Mouse (Mus musculus): ENCODE data around the gene Sf3a3. TPM values are rescaled to one million over a fixed set of nuclear protein-coding genes. Genes with fewer than 3 reads are reported as not detected.

Gene Sf3a3
- total and polyA plus RNA-seq, 3 experiments: 53.7 to 172 (median 106) TPM

Other genes with a start within 250 kb of the Sf3a3 start
- not detected in 2 replicates for gene 3100002H09Rik, start 104.0 kb upstream of the Sf3a3 start, total RNA-seq (2014; fragmentation: Nextera tagmentation)
- gene 3100002H09Rik, start 104.0 kb upstream of the Sf3a3 start, total RNA-seq (2017): 0.27 TPM in 1 of 2 replicates, not detected in the other
- not detected in 2 replicates for gene 3100002H09Rik, start 104.0 kb upstream of the Sf3a3 start, polyA plus RNA-seq (2012)
- not detected in 2 replicates for gene Pou3f1, start 58.0 kb upstream of the Sf3a3 start, total RNA-seq (2014; fragmentation: Nextera tagmentation)
- gene Pou3f1, start 58.0 kb upstream of the Sf3a3 start, total RNA-seq (2017): 0.05 TPM in 1 of 2 replicates, not detected in the other
- gene Pou3f1, start 58.0 kb upstream of the Sf3a3 start, polyA plus RNA-seq (2012): not detected in 2 replicates
- 80.4 and 94.2 TPM in 2 replicates for gene Utp11, start 21.2 kb upstream of the Sf3a3 start, total RNA-seq (2014; fragmentation: Nextera tagmentation)
- 69.2 and 94.3 TPM in 2 replicates for gene Utp11, start 21.2 kb upstream of the Sf3a3 start, total RNA-seq (2017)
- gene Utp11, start 21.2 kb upstream of the Sf3a3 start, polyA plus RNA-seq (2012): 12.6 and 16.7 TPM in 2 replicates
- 22.9 and 29.7 TPM in 2 replicates for gene Fhl3, start 14.1 kb upstream of the Sf3a3 start, total RNA-seq (2014; fragmentation: Nextera tagmentation)
- gene Fhl3, start 14.1 kb upstream of the Sf3a3 start, total RNA-seq (2017): 13.5 and 15.2 TPM in 2 replicates
- gene Fhl3, start 14.1 kb upstream of the Sf3a3 start, polyA plus RNA-seq (2012): 27.6 and 28.2 TPM in 2 replicates
- gene Inpp5b, start 27.1 kb downstream of the Sf3a3 start, total RNA-seq (2014; fragmentation: Nextera tagmentation): 127 and 141 TPM in 2 replicates
- gene Inpp5b, start 27.1 kb downstream of the Sf3a3 start, total RNA-seq (2017): 119 and 128 TPM in 2 replicates
- 48.3 and 51.4 TPM in 2 replicates for gene Inpp5b, start 27.1 kb downstream of the Sf3a3 start, polyA plus RNA-seq (2012)
- gene Mtf1, start 87.3 kb downstream of the Sf3a3 start, total RNA-seq (2014; fragmentation: Nextera tagmentation): 21.5 and 31.5 TPM in 2 replicates
- 20.7 and 22.5 TPM in 2 replicates for gene Mtf1, start 87.3 kb downstream of the Sf3a3 start, total RNA-seq (2017)
- gene Mtf1, start 87.3 kb downstream of the Sf3a3 start, polyA plus RNA-seq (2012): 7.6 and 9.7 TPM in 2 replicates
- gene Yrdc, start 135.9 kb downstream of the Sf3a3 start, total RNA-seq (2014; fragmentation: Nextera tagmentation): 27.1 and 47.2 TPM in 2 replicates
- gene Yrdc, start 135.9 kb downstream of the Sf3a3 start, total RNA-seq (2017): 29.2 and 33.5 TPM in 2 replicates
- gene Yrdc, start 135.9 kb downstream of the Sf3a3 start, polyA plus RNA-seq (2012): 14.1 and 17.8 TPM in 2 replicates
- 8.4 and 13.8 TPM in 2 replicates for gene 1110065P20Rik, start 136.4 kb downstream of the Sf3a3 start, total RNA-seq (2014; fragmentation: Nextera tagmentation)
- gene 1110065P20Rik, start 136.4 kb downstream of the Sf3a3 start, total RNA-seq (2017): 12.7 and 18.4 TPM in 2 replicates
- 25.6 and 32.1 TPM in 2 replicates for gene 1110065P20Rik, start 136.4 kb downstream of the Sf3a3 start, polyA plus RNA-seq (2012)
- not detected in 2 replicates for gene Maneal, start 147.4 kb downstream of the Sf3a3 start, total RNA-seq (2014; fragmentation: Nextera tagmentation)
- gene Maneal, start 147.4 kb downstream of the Sf3a3 start, total RNA-seq (2017): 0.06 and 0.33 TPM in 2 replicates
- not detected in 2 replicates for gene Maneal, start 147.4 kb downstream of the Sf3a3 start, polyA plus RNA-seq (2012)
- not detected in 2 replicates for gene Epha10, start 166.1 kb downstream of the Sf3a3 start, total RNA-seq (2014; fragmentation: Nextera tagmentation)
- 0.16 TPM in 1 of 2 replicates, not detected in the other for gene Epha10, start 166.1 kb downstream of the Sf3a3 start, total RNA-seq (2017)
- not detected in 2 replicates for gene Epha10, start 166.1 kb downstream of the Sf3a3 start, polyA plus RNA-seq (2012)
- gene 9930104L06Rik, start 222.3 kb downstream of the Sf3a3 start, total RNA-seq (2014; fragmentation: Nextera tagmentation): 10.2 and 15.0 TPM in 2 replicates
- gene 9930104L06Rik, start 222.3 kb downstream of the Sf3a3 start, total RNA-seq (2017): 12.2 and 16.9 TPM in 2 replicates
- gene 9930104L06Rik, start 222.3 kb downstream of the Sf3a3 start, polyA plus RNA-seq (2012): 2.9 and 4.3 TPM in 2 replicates
- 102 and 129 TPM in 2 replicates for gene Cdca8, start 224.5 kb downstream of the Sf3a3 start, total RNA-seq (2014; fragmentation: Nextera tagmentation)
- gene Cdca8, start 224.5 kb downstream of the Sf3a3 start, total RNA-seq (2017): 90.3 and 106 TPM in 2 replicates
- gene Cdca8, start 224.5 kb downstream of the Sf3a3 start, polyA plus RNA-seq (2012): 141 and 184 TPM in 2 replicates